Mouse (Mus musculus) kidney, adult 2 months (tissue): ENCODE data around the gene Tshz2. TPM values are rescaled to one million over a fixed set of nuclear protein-coding genes. Genes with fewer than 3 reads are reported as not detected.

Experiments used
- DNase-seq: peaks from one replicate; pipeline ENCODE4 v3.0.0; 2021
- H3K27ac ChIP-seq: fragments of 200-500 bp; 2 replicates; pipeline ENCODE4 v1.5.1; 2012; ENCODE audit warnings: low read depth, low read length, control low read depth, inconsistent platforms; ENCODE audit not compliant: insufficient read depth
- H3K27me3 ChIP-seq: fragments of 200-500 bp; replicated peaks from 2 replicates; pipeline ENCODE4 v1.6.1; 2012; ENCODE audit warnings: mild to moderate bottlenecking, moderate library complexity, low read length, inconsistent platforms; ENCODE audit not compliant: control insufficient read depth, insufficient read depth
- H3K36me3 ChIP-seq: fragments of 200-500 bp; 2 replicates; pipeline ENCODE4 v1.6.1; 2012; ENCODE audit warnings: mild to moderate bottlenecking, moderate library complexity, low read length, inconsistent platforms; ENCODE audit not compliant: control insufficient read depth, insufficient read depth
- H3K4me1 ChIP-seq: fragments of 200-500 bp; 2 replicates; pipeline ENCODE4 v1.6.1; 2011; ENCODE audit warnings: low read length; ENCODE audit not compliant: control insufficient read depth, insufficient read depth
- H3K4me3 ChIP-seq: fragments of 200-500 bp; 2 replicates; pipeline ENCODE4 v1.5.1; 2011; ENCODE audit warnings: mild to moderate bottlenecking, low read depth, low read length, control low read depth; ENCODE audit not compliant: insufficient read depth
- CTCF ChIP-seq: fragments of 200-500 bp; conservative IDR thresholded peaks from 2 replicates; pipeline ENCODE4 v1.5.1; 2011; ENCODE audit warnings: low read depth, mild to moderate bottlenecking, control low read depth, low read length, moderate library complexity, mixed read lengths; ENCODE audit not compliant: insufficient read depth, insufficient read length
- POLR2A ChIP-seq: fragments of 200-500 bp; IDR thresholded peaks from one replicate; pipeline ENCODE4 v1.6.1; 2011; ENCODE audit warnings: low read depth, low read length, control low read depth
- WGBS: fragments of 180-500 bp; shearing (Covaris S2); methylation state at CpG from one replicate; pipeline ENCODE4 v1.1.7; 2018; 5-methylcytosine and 5-hydroxymethylcytosine counted together
- polyA plus RNA-seq: library from polyadenylated mRNA; depleted of rRNA; stranded (reverse); fragments of >200 nt; gene quantifications from 2 replicates; pipeline ENCODE4 v1.2.3, GENCODE M21; 2012

Tshz2 gene
- polyA plus RNA-seq, 1 experiment = 17.6 TPM

DNA sequence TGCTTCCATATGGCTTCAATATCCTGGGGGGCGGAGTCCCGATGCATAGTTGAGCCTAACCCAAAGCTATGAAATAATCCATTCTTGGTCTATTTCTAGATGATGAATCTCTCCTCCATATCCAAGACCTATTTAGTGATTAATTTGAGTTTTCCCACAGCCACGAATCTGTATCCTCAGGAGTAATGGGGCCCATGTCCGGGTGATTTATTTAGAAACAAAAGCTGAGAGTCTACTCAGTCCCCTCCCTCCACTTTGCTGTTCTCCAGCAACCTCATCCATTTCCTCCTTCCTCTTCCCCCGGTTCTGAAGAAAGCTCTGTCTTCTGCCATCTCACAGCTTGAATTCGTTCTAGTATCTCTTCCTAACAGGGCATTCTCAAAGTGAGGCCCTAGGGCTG is 125.3 kb downstream of the Tshz2 start:
- DNase-seq = no peak
- 57% methylated on average over 6 of the region's 6 CpGs for WGBS
- no peaks in the 10 kb centered on the region for H3K27me3 ChIP-seq
- peaks cover 3% of the 10 kb centered on the region; the same call in 1 of the 2 replicates for H3K4me1 ChIP-seq
- no peaks in the 10 kb centered on the region for H3K36me3 ChIP-seq
- no peak overlapping the region for H3K27ac ChIP-seq
- no peak overlapping the region for H3K4me3 ChIP-seq
- TF ChIP-seq POLR2A = no peak
- no peak for TF ChIP-seq CTCF

- Histone ChIP-seq H3K4me3 (no peak overlapping the region), H3K36me3 (no peaks in the 10 kb centered on the region), H3K4me1 (0 out of 2 replicates have a peak, but pooled peaks cover 3% of the 10 kb centered on the region), H3K27me3 (no peaks in the 10 kb centered on the region), H3K27ac (no peak overlapping the region)
- WGBS = 93% methylated on average over 1 of the region's 1 CpGs
- TF ChIP-seq POLR2A (no peak), CTCF (no peak)
- no peak for DNase-seq
Observed at GRCm38 (mm10) chr2:169760117-169760516, 127.3 kb downstream of the Tshz2 start.

DNA sequence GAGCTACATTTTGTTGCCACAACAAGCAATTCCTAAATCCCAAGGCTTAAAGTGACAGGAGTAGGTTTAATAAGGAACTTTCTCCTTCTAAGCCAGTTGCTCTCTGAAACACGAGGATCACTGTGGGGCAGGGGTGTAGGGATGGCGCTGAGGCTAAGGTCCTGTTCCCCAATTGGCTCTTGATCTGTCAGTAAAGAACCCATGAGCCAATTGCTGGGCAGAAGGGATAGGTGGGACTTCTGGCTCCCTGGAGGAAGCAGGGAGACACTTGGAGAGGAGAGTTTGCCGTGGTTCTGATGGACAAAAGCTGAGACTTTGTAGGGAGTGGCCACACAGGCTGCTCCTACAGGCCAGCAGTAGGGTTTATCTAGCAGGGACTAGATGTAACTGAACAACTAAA is 128.9 kb downstream of the Tshz2 start:
- Histone ChIP-seq H3K27me3 (no peaks in the 10 kb centered on the region), H3K4me3 (no peak overlapping the region), H3K27ac (no peak overlapping the region), H3K4me1 (no peaks in the 10 kb centered on the region), H3K36me3 (no peaks in the 10 kb centered on the region)
- WGBS = 55% methylated on average over 3 of the region's 3 CpGs
- TF ChIP-seq CTCF (no peak), POLR2A (no peak)
- no peak for DNase-seq

- H3K36me3 ChIP-seq = no peaks in the 10 kb centered on the region
- H3K27ac ChIP-seq = no peak overlapping the region
- H3K27me3 ChIP-seq = no peaks in the 10 kb centered on the region
- no peaks in the 10 kb centered on the region for H3K4me1 ChIP-seq
- WGBS = 73% methylated on average over 8 of the region's 8 CpGs
- no peak for DNase-seq
- H3K4me3 ChIP-seq = no peak overlapping the region
- no peak for TF ChIP-seq POLR2A
- TF ChIP-seq CTCF = no peak
Observed at GRCm38 (mm10) chr2:169762301-169762700, 129.5 kb downstream of the Tshz2 start.

DNA sequence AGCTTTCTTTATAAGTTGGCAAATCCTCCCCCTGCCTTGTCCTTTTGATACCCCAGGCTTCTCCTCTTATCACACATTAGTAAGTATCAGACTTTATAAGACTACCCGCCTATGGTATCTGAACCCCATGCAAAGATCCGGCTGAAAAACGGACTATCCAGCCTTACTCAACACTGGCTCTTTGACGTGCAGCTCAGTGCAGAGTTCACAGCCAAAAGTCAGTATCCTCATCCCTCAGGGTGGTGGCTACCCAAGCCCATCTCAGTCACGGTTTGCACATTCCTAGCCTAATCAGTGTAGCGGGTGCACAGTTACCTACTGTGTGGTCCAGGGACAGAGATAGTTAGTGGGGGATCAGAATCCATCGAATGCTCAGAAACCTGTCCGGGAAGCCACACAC is 130.9 kb downstream of the Tshz2 start:
- no peaks in the 10 kb centered on the region for H3K27me3 ChIP-seq
- no peak overlapping the region for H3K27ac ChIP-seq
- no peaks in the 10 kb centered on the region for H3K4me1 ChIP-seq
- no peak for TF ChIP-seq POLR2A
- TF ChIP-seq CTCF = no peak
- no peak for DNase-seq
- no peaks in the 10 kb centered on the region for H3K36me3 ChIP-seq
- no peak overlapping the region for H3K4me3 ChIP-seq
- 63% methylated on average over 8 of the region's 8 CpGs for WGBS

DNA sequence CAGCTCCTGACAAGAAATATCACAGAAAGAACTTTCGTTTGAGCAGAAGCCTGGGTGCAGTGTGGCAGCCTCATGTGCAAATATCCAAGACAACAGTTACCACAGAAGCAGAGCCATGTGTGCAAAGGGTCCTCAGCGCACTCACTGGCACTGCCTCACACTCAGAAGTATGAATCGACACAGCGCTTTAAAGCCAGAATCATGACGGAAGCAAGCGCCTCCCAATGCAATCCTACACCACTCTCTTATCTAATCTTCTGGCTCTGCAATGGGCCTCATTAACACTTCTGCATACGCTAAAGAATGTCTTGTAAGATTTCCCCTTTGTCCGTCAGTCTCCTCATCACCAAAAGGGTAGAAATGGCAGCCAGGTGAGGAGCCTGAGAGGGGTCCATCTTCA is 133.4 kb downstream of the Tshz2 start:
- Histone ChIP-seq H3K36me3 (no peaks in the 10 kb centered on the region), H3K27me3 (no peaks in the 10 kb centered on the region), H3K4me3 (no peak overlapping the region), H3K4me1 (no peaks in the 10 kb centered on the region), H3K27ac (no peak overlapping the region)
- TF ChIP-seq CTCF (no peak), POLR2A (no peak)
- 86% methylated on average over 8 of the region's 8 CpGs for WGBS
- DNase-seq = no peak

DNA sequence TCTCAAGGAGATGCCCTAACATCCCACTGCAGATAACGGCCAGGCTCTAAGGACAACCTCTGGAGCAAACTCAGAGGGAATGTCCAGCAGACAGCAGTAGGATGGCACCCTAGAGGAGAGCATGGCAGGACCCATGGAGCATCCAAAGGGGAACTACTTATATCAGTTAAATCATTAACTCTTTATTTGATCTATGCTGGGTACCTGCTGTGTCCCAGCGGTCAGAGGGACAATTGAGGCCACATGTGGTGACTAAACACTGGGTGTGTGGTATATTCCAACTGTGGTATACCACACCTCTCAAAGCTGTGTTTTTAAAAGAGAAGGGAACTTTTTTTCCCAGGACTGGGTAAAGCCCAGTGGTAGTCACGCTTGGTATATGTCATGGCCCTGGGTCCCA is 134.5 kb downstream of the Tshz2 start:
- TF ChIP-seq POLR2A = no peak
- TF ChIP-seq CTCF = no peak
- WGBS = 88% methylated on average over 3 of the region's 3 CpGs
- Histone ChIP-seq H3K36me3 (no peaks in the 10 kb centered on the region), H3K4me1 (no peaks in the 10 kb centered on the region), H3K4me3 (no peak overlapping the region), H3K27ac (no peak overlapping the region), H3K27me3 (no peaks in the 10 kb centered on the region)
- DNase-seq = no peak

- Histone ChIP-seq H3K4me1 (peaks cover 3% of the 10 kb centered on the region; the same call in 1 of the 2 replicates), H3K4me3 (no peak overlapping the region), H3K27ac (no peak overlapping the region), H3K27me3 (no peaks in the 10 kb centered on the region), H3K36me3 (no peaks in the 10 kb centered on the region)
- TF ChIP-seq POLR2A (no peak), CTCF (no peak)
- 56% methylated on average over 4 of the region's 4 CpGs for WGBS
- no peak for DNase-seq
Observed at GRCm38 (mm10) chr2:169775078-169775477, 142.3 kb downstream of the Tshz2 start.
